Mouse (Mus musculus) neural tube, embryonic 14.5 days (tissue): ENCODE results near the gene 4932438H23Rik. TPM values are rescaled to one million over a fixed set of nuclear protein-coding genes. Genes with fewer than 3 reads are reported as not detected.

Source experiments
- ATAC-seq: fragments of 200-750 bp; cut with Nextera tagmentation; 2 replicates; pipeline ENCODE4 v1.8.0; 2017; ENCODE audit warnings: low read depth, mild to moderate bottlenecking, moderate TSS enrichment, moderate library complexity
- H3K27ac ChIP-seq: fragments of 300-500 bp; sonication (generic); 2 replicates; pipeline ENCODE4 v1.5.1; 2014; ENCODE audit warnings: low read depth, mild to moderate bottlenecking, control low read depth, low read length, moderate library complexity, mixed read lengths
- H3K27me3 ChIP-seq: fragments of 300-500 bp; sonication (generic); 2 replicates; pipeline ENCODE4 v1.6.1; 2014; ENCODE audit warnings: low read length; ENCODE audit not compliant: control insufficient read depth, insufficient read depth
- H3K36me3 ChIP-seq: fragments of 300-500 bp; sonication (generic); 2 replicates; pipeline ENCODE4 v1.6.1; 2014; ENCODE audit warnings: low read length, mixed read lengths; ENCODE audit not compliant: control insufficient read depth, insufficient read depth
- H3K4me1 ChIP-seq: fragments of 300-500 bp; sonication (generic); 2 replicates; pipeline ENCODE4 v1.6.1; 2014; ENCODE audit warnings: low read length; ENCODE audit not compliant: control insufficient read depth, insufficient read depth
- H3K4me2 ChIP-seq: fragments of 300-500 bp; sonication (generic); 2 replicates; pipeline ENCODE4 v1.6.1; 2014; ENCODE audit warnings: mild to moderate bottlenecking, low read depth, low read length, control low read depth
- H3K4me3 ChIP-seq: fragments of 300-500 bp; sonication (generic); 2 replicates; pipeline ENCODE4 v1.5.1; 2014; ENCODE audit warnings: low read depth, low read length, control low read depth, mixed read lengths
- H3K9ac ChIP-seq: fragments of 300-500 bp; sonication (generic); replicated peaks from 2 replicates; pipeline ENCODE4 v1.6.1; 2014; ENCODE audit warnings: low read depth, mild to moderate bottlenecking, control low read depth, low read length, mixed read lengths
- H3K9me3 ChIP-seq: fragments of 300-500 bp; sonication (generic); 2 replicates; pipeline ENCODE4 v1.6.1; 2016; ENCODE audit warnings: low read length; ENCODE audit not compliant: control insufficient read depth
- WGBS: fragments of 180-500 bp; shearing (Covaris S2); extraction: QIAGEN DNeasy Blood & Tissue Kit; methylation state at CpG from one replicate; pipeline ENCODE4 v1.1.7; 2014; 5-methylcytosine and 5-hydroxymethylcytosine counted together
- polyA plus RNA-seq: library from polyadenylated mRNA; unstranded; fragments of >200 nt; fragmentation: Nextera tagmentation; extraction: Ambion mirVana; gene quantifications from 2 replicates; pipeline ENCODE4 v1.2.1, GENCODE M21; 2014

The 4932438H23Rik gene
- polyA plus RNA-seq, 1 experiment from 2014 or later, result 0.37 TPM

GRCm38 (mm10) chr16:91056043-91056821, 38.7 kb downstream of the 4932438H23Rik start:
- Histone ChIP-seq H3K4me3 (no peak overlapping the region), H3K27me3 (no peaks in the 10 kb centered on the region), H3K36me3 (no peaks in the 10 kb centered on the region), H3K4me2 (no peak overlapping the region), H3K4me1 (no peaks in the 10 kb centered on the region), H3K27ac (no peak overlapping the region), H3K9ac (no peak overlapping the region), H3K9me3 (no peaks in the 10 kb centered on the region)
- ATAC-seq, result no peak
- 53% methylated on average over 16 of the region's 16 CpGs for whole genome bisulfite sequencing

GRCm38 (mm10) chr16:91055150-91055549, 39.8 kb downstream of the 4932438H23Rik start:
- no peaks in the 10 kb centered on the region for H3K27me3 ChIP-seq
- H3K4me2 ChIP-seq, result no peak overlapping the region
- no peak overlapping the region for H3K4me3 ChIP-seq
- no peak overlapping the region for H3K27ac ChIP-seq
- no peaks in the 10 kb centered on the region for H3K9me3 ChIP-seq
- no peak for ATAC-seq
- H3K9ac ChIP-seq, result no peak overlapping the region
- no peaks in the 10 kb centered on the region for H3K36me3 ChIP-seq
- no peaks in the 10 kb centered on the region for H3K4me1 ChIP-seq
- 82% methylated on average over 5 of the region's 5 CpGs for WGBS

- no peak for ATAC-seq
- Histone ChIP-seq H3K4me2 (no peak overlapping the region), H3K27ac (no peak overlapping the region), H3K9ac (no peak overlapping the region), H3K4me3 (no peak overlapping the region), H3K27me3 (no peaks in the 10 kb centered on the region), H3K4me1 (no peaks in the 10 kb centered on the region), H3K36me3 (no peaks in the 10 kb centered on the region), H3K9me3 (no peaks in the 10 kb centered on the region)
- WGBS, result 67% methylated on average over 8 of the region's 8 CpGs
Observed at GRCm38 (mm10) chr16:91053599-91053998, 41.3 kb downstream of the 4932438H23Rik start.

- H3K4me1 ChIP-seq, result peaks cover 11% of the 10 kb centered on the region
- no peaks in the 10 kb centered on the region for H3K36me3 ChIP-seq
- no peak overlapping the region for H3K9ac ChIP-seq
- WGBS, result 63% methylated on average over 8 of the region's 8 CpGs
- H3K4me3 ChIP-seq, result no peak overlapping the region; the same call in 1 of the 2 replicates
- H3K4me2 ChIP-seq, result no peak overlapping the region; the same call in 1 of the 2 replicates
- no peaks in the 10 kb centered on the region for H3K9me3 ChIP-seq
- no peak for ATAC-seq
- H3K27ac ChIP-seq, result no peak overlapping the region
- H3K27me3 ChIP-seq, result no peaks in the 10 kb centered on the region
Observed at GRCm38 (mm10) chr16:91045511-91045910, 49.4 kb downstream of the 4932438H23Rik start.

- no peaks in the 10 kb centered on the region for H3K9me3 ChIP-seq
- peaks cover 11% of the 10 kb centered on the region for H3K4me1 ChIP-seq
- peak within 1 kb of the TSS; percentile 93 for H3K9ac ChIP-seq
- WGBS, result 2% methylated on average over 70 of the region's 70 CpGs
- H3K4me2 ChIP-seq, result peak within 1 kb of the TSS; percentile 78
- peak within 1 kb of the TSS; percentile 97 for H3K27ac ChIP-seq
- H3K4me3 ChIP-seq, result peak within 1 kb of the TSS; percentile 96
- peak; percentile 96 for ATAC-seq
- H3K27me3 ChIP-seq, result no peaks in the 10 kb centered on the region
- no peaks in the 10 kb centered on the region for H3K36me3 ChIP-seq
Observed at GRCm38 (mm10) chr16:91044270-91045182, 50.4 kb downstream of the 4932438H23Rik start, which contains the start of gene Paxbp1. Gene Paxbp1, minus strand, starts transcription at chr16:91044543.

GRCm38 (mm10) chr16:91043461-91044248, 51.3 kb downstream of the 4932438H23Rik start:
- Histone ChIP-seq H3K4me1 (peaks cover 11% of the 10 kb centered on the region), H3K4me3 (peak overlapping the region; percentile 96), H3K27ac (peak overlapping the region; percentile 97), H3K27me3 (no peaks in the 10 kb centered on the region), H3K9ac (peak overlapping the region; percentile 93), H3K9me3 (no peaks in the 10 kb centered on the region), H3K4me2 (peak overlapping the region; percentile 76), H3K36me3 (no peaks in the 10 kb centered on the region; the same call in 1 of the 2 replicates)
- WGBS, result under 1% methylated on average over 38 of the region's 63 CpGs
- ATAC-seq, result peak; percentile 71

GRCm38 (mm10) chr16:91042640-91043039, 52.3 kb downstream of the 4932438H23Rik start:
- 71% methylated on average over 1 of the region's 1 CpGs for WGBS
- Histone ChIP-seq H3K4me1 (peaks cover 11% of the 10 kb centered on the region), H3K36me3 (peaks cover 3% of the 10 kb centered on the region; the same call in 1 of the 2 replicates), H3K27me3 (no peaks in the 10 kb centered on the region), H3K4me2 (peak overlapping the region; percentile 76), H3K4me3 (peak overlapping the region; percentile 96; the same call in 1 of the 2 replicates), H3K27ac (no peak overlapping the region), H3K9ac (no peak overlapping the region; the same call in 1 of the 2 replicates), H3K9me3 (no peaks in the 10 kb centered on the region)
- ATAC-seq, result no peak

GRCm38 (mm10) chr16:91035866-91036265, 59.1 kb downstream of the 4932438H23Rik start:
- H3K4me3 ChIP-seq, result no peak overlapping the region
- H3K9ac ChIP-seq, result no peak overlapping the region
- peaks cover 51% of the 10 kb centered on the region for H3K36me3 ChIP-seq
- no peak for ATAC-seq
- H3K27me3 ChIP-seq, result no peaks in the 10 kb centered on the region
- no peak overlapping the region for H3K27ac ChIP-seq
- 91% methylated on average over 10 of the region's 10 CpGs for WGBS
- H3K4me2 ChIP-seq, result no peak overlapping the region
- no peaks in the 10 kb centered on the region for H3K9me3 ChIP-seq
- H3K4me1 ChIP-seq, result no peaks in the 10 kb centered on the region
